Mouse (Mus musculus) liver, embryonic 16.5 days (tissue): ENCODE data around the gene Dennd2d. TPM values are rescaled to one million over a fixed set of nuclear protein-coding genes. Genes with fewer than 3 reads are reported as not detected.

Source experiments
- polyA plus RNA-seq: library from polyadenylated mRNA; unstranded; fragments of >200 nt; fragmentation: Nextera tagmentation; extraction: Ambion mirVana; gene quantifications from 2 replicates; pipeline ENCODE4 v1.2.1, GENCODE M21; 2015

Gene Dennd2d
- polyA plus RNA-seq, 1 experiment from 2014 or later: 4.8 TPM

Other genes starting within 250 kb of the Dennd2d start
- gene Chil6, start 76.2 kb upstream of the Dennd2d start, polyA plus RNA-seq: not detected in 2 replicates
- gene Dram2, start 65.4 kb downstream of the Dennd2d start, polyA plus RNA-seq: 34.7 and 35.9 TPM in 2 replicates
- gene Cept1, start 65.4 kb downstream of the Dennd2d start, polyA plus RNA-seq: 31.9 and 33.0 TPM in 2 replicates
- 3.7 and 4.8 TPM in 2 replicates for gene Lrif1, start 202.6 kb downstream of the Dennd2d start, polyA plus RNA-seq